Mouse (Mus musculus) G1E (cell line): ENCODE results near the gene Tmem104.

Experiments used
- CTCF ChIP-seq: IDR thresholded peaks from 2 replicates; pipeline ENCODE4 v1.5.1; 2012; ENCODE audit warnings: low read depth, low read length, inconsistent platforms, mixed read lengths
- GATA1 ChIP-seq: IDR thresholded peaks from 2 replicates; pipeline ENCODE4 v1.6.1; 2012; ENCODE audit warnings: borderline replicate concordance, low read length, inconsistent platforms, mixed read lengths

- TF ChIP-seq CTCF (no peak), GATA1 (no peak)
Observed at GRCm38 (mm10) chr11:115212116-115212515, 24.8 kb downstream of the Tmem104 start.
